Mouse (Mus musculus) thymus, adult 2 months (tissue): ENCODE measurements around the gene Kctd19.

Source experiments
- CTCF ChIP-seq: fragments of 200-500 bp; IDR thresholded peaks from 2 replicates; pipeline ENCODE4 v1.5.1; 2012; ENCODE audit warnings: mild to moderate bottlenecking, control low read depth, low read length, moderate library complexity, borderline replicate concordance; ENCODE audit not compliant: control insufficient read depth, poor library complexity, insufficient read depth; ENCODE audit errors: extremely low read depth
- POLR2A ChIP-seq: fragments of 200-500 bp; IDR thresholded peaks from 2 replicates; pipeline ENCODE4 v1.6.1; 2012; ENCODE audit warnings: mild to moderate bottlenecking, low read length, control low read depth, moderate library complexity; ENCODE audit not compliant: control insufficient read depth, poor library complexity, insufficient read depth; ENCODE audit errors: extremely low read depth

GRCm38 (mm10) chr8:105404496-105404895, 8.8 kb downstream of the Kctd19 start:
- TF ChIP-seq CTCF (no peak), POLR2A (no peak)
